Comparison of ENCODE assay signal across 8 mouse cellular contexts in genomic region chr5:147925935-147926604, GRCm38 (mm10). TPM values are rescaled to one million over a fixed set of nuclear protein-coding genes. Genes with fewer than 3 reads are reported as not detected.
DNase-seq lines count a peak whose midpoint lies in the region; ATAC-seq and TF ChIP-seq lines count a peak whose summit lies in the region.

No protein-coding gene starts in this region.

- peak; percentile 59 for TF ChIP-seq CTCF in lung, adult 2 months (IDR thresholded peaks at IDR 0.05; ENCODE audit: insufficient read depth, low read length)

- no peak overlapping the region for H3K4me2 ChIP-seq in hindbrain, embryonic 12.5 days (replicated peaks)

- DNase-seq in hindbrain, embryonic 10.5 days (ENCODE audit: low spot score): peak; percentile 22
- DNase-seq in ES-CJ7 (ENCODE audit: low read depth, low spot score): peak; percentile 79
- DNase-seq in cerebellum, postnatal 25 days: peak; percentile 24 to 47
- DNase-seq in lung, adult 2 months: no peak
- peak; percentile 16 for DNase-seq in thymus, postnatal 25 days
- no peak for DNase-seq in gastrocnemius, postnatal 10 days
- no peak for DNase-seq in ovary, adult 18-20 months (ENCODE audit: low spot score)

- 71% methylated on average over 15 of the region's 15 CpGs for WGBS in hindbrain, embryonic 10.5 days
- WGBS in hindbrain, embryonic 12.5 days: 66% methylated on average over 15 of the region's 15 CpGs
- 50% methylated on average over 15 of the region's 15 CpGs for WGBS in lung, adult 2 months

- H3K36me3 ChIP-seq in hindbrain, embryonic 10.5 days: no peaks in the 10 kb centered on the region
- no peaks in the 10 kb centered on the region for H3K36me3 ChIP-seq in hindbrain, embryonic 12.5 days

- no peak overlapping the region for H3K4me3 ChIP-seq in hindbrain, embryonic 10.5 days
- no peak overlapping the region for H3K4me3 ChIP-seq in hindbrain, embryonic 12.5 days
- H3K4me3 ChIP-seq in lung, adult 2 months (replicated peaks; ENCODE audit: extremely low read depth, low read depth, low read length): no peak overlapping the region

- H3K9me3 ChIP-seq in hindbrain, embryonic 10.5 days: no peaks in the 10 kb centered on the region
- H3K9me3 ChIP-seq in hindbrain, embryonic 12.5 days (replicated peaks): no peaks in the 10 kb centered on the region

- no peak overlapping the region for H3K9ac ChIP-seq in hindbrain, embryonic 12.5 days

- no peak for TF ChIP-seq POLR2A in lung, adult 2 months (IDR thresholded peaks at IDR 0.05; ENCODE audit: borderline replicate concordance, extremely low read depth, low read depth, low read length)

- ATAC-seq in hindbrain, embryonic 12.5 days (ENCODE audit: low FRiP score): no peak

- no peak overlapping the region for H3K27ac ChIP-seq in hindbrain, embryonic 10.5 days
- H3K27ac ChIP-seq in hindbrain, embryonic 12.5 days: no peak overlapping the region

- no peaks in the 10 kb centered on the region for H3K4me1 ChIP-seq in hindbrain, embryonic 10.5 days (replicated peaks)
- no peaks in the 10 kb centered on the region for H3K4me1 ChIP-seq in hindbrain, embryonic 12.5 days
- H3K4me1 ChIP-seq in lung, adult 2 months (ENCODE audit: control insufficient read depth, insufficient read depth, low read length): no peaks in the 10 kb centered on the region

- H3K27me3 ChIP-seq in hindbrain, embryonic 10.5 days (ENCODE audit: insufficient read depth, poor library complexity, severe bottlenecking): no peaks in the 10 kb centered on the region
- H3K27me3 ChIP-seq in hindbrain, embryonic 12.5 days: no peaks in the 10 kb centered on the region

RNA-seq across cellular contexts. Expression of gene Mtus2, which starts 31.1 kb away (rescaled TPM):
- polyA plus RNA-seq in hindbrain, embryonic 10.5 days (2016; fragmentation: Nextera tagmentation; extraction: Ambion mirVana): 4.5 and 15.0 TPM in 2 replicates
- polyA plus RNA-seq in hindbrain, embryonic 12.5 days (2016; fragmentation: Nextera tagmentation; extraction: Ambion mirVana): 48.9 and 49.7 TPM in 2 replicates
- polyA plus RNA-seq in lung, adult 2 months (2012; rRNA removed): 4.7 and 6.1 TPM in 2 replicates
- under 1 TPM; 0.49 to 0.77 TPM for total RNA-seq in gastrocnemius, postnatal 10 days (2021)

RNA-seq across cellular contexts. Expression of gene Slc46a3, which starts 31.5 kb away (rescaled TPM):
- 3.0 and 3.9 TPM in 2 replicates for polyA plus RNA-seq in hindbrain, embryonic 10.5 days (2016; fragmentation: Nextera tagmentation; extraction: Ambion mirVana)
- 3.5 and 3.6 TPM in 2 replicates for polyA plus RNA-seq in hindbrain, embryonic 12.5 days (2016; fragmentation: Nextera tagmentation; extraction: Ambion mirVana)
- 41.4 and 46.5 TPM in 2 replicates for polyA plus RNA-seq in lung, adult 2 months (2012; rRNA removed)
- total RNA-seq in gastrocnemius, postnatal 10 days (2021): 1 to 10 TPM; 3.7 to 4.2 TPM

Comparison
In these comparisons a context has a peak if more than half of its experiments do, and no peak if none do; other contexts are left out.
1. DNase-seq: peak in hindbrain, embryonic 10.5 days (single experiment), ES-CJ7 (single experiment), cerebellum, postnatal 25 days (2 of 2) and thymus, postnatal 25 days (single experiment); none in lung, adult 2 months (single experiment), gastrocnemius, postnatal 10 days (single experiment) and ovary, adult 18-20 months (single experiment).